Mouse (Mus musculus): ENCODE data around the gene B230307C23Rik. TPM values are rescaled to one million over a fixed set of nuclear protein-coding genes. Genes with fewer than 3 reads are reported as not detected.
"Not testable (repeated sequence)": the region's sequence is repeated elsewhere in the genome, so short reads cannot be mapped to it uniquely, and the experiment has no call there.

The B230307C23Rik gene
- polyA plus RNA-seq, 1 experiment from 2014 or later: 17.0 TPM

DNA sequence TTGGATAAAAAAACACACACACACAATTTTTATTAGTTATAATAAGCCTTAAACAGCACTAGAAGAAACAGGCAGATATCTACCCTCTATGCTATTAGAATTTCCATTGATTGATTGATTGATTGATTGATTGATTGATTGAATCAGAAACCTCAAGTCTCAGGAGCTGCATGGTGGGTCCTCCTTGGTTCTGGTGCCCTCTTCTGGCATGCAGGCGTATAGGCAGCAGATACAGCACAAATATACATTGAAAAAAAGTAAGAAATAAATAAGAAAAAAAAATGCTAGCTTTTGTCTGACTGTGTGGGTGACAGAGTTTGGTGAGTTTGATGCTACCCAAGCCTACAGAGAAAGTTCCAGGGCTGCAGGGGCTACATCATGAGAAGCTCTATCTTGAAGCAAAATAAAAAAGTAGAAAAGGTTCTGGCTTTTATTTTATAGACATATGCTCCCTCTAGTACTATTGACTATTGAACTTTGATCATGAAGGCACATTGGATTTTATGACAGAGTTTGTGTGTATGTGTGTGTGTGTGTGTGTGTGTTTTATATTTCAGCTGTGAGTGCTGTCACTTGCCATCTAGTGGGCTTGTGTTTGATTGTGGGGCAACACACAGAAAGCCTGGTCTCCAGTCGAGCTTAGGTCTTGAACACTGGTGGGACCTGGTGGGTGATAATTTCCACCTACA, 25.7 kb downstream of the B230307C23Rik start:
- no peaks in the 10 kb centered on the region for H3K27me3 ChIP-seq
- ATAC-seq (ENCODE audit: low read depth) (no peak), DNase-seq (no peak)
- no peak overlapping the region for H3K4me2 ChIP-seq
- H3K4me1 ChIP-seq (replicated peaks): no peaks in the 10 kb centered on the region
- peaks cover 25% of the 10 kb centered on the region for H3K36me3 ChIP-seq
- H3K27ac ChIP-seq: no peak overlapping the region
- no peak overlapping the region for H3K4me3 ChIP-seq (replicated peaks)
- WGBS (ENCODE audit: insufficient replicate concordance): 54% methylated on average over 2 of the region's 2 CpGs
- H3K9me3 ChIP-seq (replicated peaks): 0 out of 2 replicates have a peak, but pooled peaks cover 8% of the 10 kb centered on the region
- no peak overlapping the region for H3K9ac ChIP-seq

DNA sequence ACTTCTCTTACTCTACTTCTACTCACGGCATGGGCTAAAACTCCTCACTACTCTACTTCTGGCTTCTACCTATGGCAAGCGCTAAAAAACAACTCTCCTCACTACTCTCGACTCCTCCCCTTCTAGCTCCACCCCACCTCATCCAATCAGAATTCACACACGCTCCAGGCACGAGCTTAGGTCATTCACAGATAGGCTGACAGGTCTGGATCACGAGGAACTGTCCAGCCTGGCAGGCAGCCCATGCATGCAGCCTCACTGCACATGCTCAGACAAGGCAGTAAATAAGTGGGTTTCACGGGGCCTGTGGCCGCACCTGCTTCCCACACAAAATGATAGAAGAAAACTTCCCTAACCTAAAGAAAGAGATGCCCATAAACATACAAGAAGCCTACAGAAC, 29.1 kb downstream of the B230307C23Rik start:
- not testable (repeated sequence) for H3K27ac ChIP-seq; H3K36me3 ChIP-seq; H3K9me3 ChIP-seq (replicated peaks); H3K4me3 ChIP-seq (replicated peaks); ATAC-seq (ENCODE audit: low read depth); H3K4me2 ChIP-seq; H3K9ac ChIP-seq; H3K4me1 ChIP-seq (replicated peaks); H3K27me3 ChIP-seq; DNase-seq
- 76% methylated on average over 8 of the region's 8 CpGs for WGBS (ENCODE audit: insufficient replicate concordance)

- not testable (repeated sequence) for H3K27me3 ChIP-seq; H3K9ac ChIP-seq; DNase-seq; H3K4me3 ChIP-seq (replicated peaks); H3K9me3 ChIP-seq (replicated peaks); H3K36me3 ChIP-seq; ATAC-seq (ENCODE audit: low read depth); H3K4me2 ChIP-seq; H3K27ac ChIP-seq; H3K4me1 ChIP-seq (replicated peaks)
- 86% methylated on average over 2 of the region's 2 CpGs for WGBS (ENCODE audit: insufficient replicate concordance)
Observed at GRCm38 (mm10) chr16:98034971-98035370, 37.9 kb downstream of the B230307C23Rik start.

DNA sequence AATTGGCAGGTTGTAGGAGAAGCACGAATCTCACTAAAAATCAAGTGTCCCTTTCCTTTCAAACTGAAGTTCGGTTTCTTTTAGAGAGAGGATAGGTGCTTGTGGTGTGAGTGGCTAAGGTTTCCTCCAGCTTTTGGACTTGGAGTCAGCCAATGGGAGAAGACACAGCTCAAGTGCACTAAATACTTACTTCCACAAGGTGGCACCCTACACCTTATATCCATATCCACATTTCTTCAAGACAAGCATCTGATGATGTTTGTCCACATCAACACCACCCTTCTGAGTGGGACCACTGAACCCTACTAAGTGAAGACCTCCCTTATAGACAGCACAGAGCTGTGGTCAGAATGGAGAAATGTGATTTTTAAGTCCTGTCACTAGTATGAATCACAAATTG, 44.6 kb downstream of the B230307C23Rik start:
- Histone ChIP-seq H3K27me3 (no peaks in the 10 kb centered on the region), H3K4me1 (replicated peaks) (no peaks in the 10 kb centered on the region), H3K27ac (no peak overlapping the region), H3K4me2 (no peak overlapping the region), H3K9ac (no peak overlapping the region), H3K4me3 (replicated peaks) (no peak overlapping the region), H3K9me3 (replicated peaks) (no peaks in the 10 kb centered on the region), H3K36me3 (peaks cover 14% of the 10 kb centered on the region)
- DNase-seq (no peak), ATAC-seq (ENCODE audit: low read depth) (no peak)
- 66% methylated on average over 2 of the region's 2 CpGs for WGBS (ENCODE audit: insufficient replicate concordance)

DNA sequence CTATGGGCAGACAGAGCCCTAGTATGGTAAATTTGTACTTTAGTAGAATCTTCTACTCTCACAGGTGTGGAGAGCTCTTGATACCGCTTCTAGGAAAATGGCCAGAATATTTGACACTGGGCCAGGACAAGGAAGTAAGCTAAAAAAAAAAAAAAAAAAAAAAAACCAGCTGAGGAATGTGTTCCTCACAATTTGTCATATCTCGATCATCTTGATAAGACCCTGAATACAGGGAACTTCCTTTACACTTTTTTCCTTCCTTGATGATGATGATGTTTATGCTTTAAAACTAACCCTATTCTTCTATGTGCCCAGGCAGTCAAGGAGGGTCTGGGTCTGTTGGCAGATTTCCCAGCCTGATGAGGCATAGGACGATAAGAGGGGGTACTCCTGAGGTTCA, 82.3 kb downstream of the B230307C23Rik start:
- H3K27me3 ChIP-seq; H3K4me2 ChIP-seq; DNase-seq; H3K4me3 ChIP-seq (replicated peaks); ATAC-seq (ENCODE audit: low read depth); H3K27ac ChIP-seq; H3K9me3 ChIP-seq (replicated peaks); H3K9ac ChIP-seq: not testable (repeated sequence)
- Histone ChIP-seq H3K36me3 (peaks cover 23% of the 10 kb centered on the region), H3K4me1 (replicated peaks) (peaks cover 20% of the 10 kb centered on the region)
- WGBS (ENCODE audit: insufficient replicate concordance): 85% methylated on average over 3 of the region's 3 CpGs

DNA sequence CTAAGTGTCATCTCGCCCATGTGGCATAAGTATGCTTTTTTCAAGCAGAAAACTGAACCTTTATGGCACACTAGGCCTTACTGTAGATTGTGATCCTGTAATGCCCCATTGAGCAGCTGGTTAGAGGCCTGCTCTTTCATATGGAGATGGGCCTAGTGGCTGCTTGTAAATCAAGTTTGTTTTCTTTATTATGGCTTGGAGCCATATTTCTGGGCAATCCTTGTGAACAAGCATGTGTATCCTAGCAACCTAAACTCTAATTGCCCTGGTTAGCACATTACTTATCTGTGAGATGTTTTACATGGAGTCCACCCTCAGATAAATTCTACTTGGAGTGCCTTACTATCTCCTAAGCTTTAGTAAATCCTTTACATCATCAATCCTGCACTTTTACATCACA, 84.0 kb downstream of the B230307C23Rik start:
- not testable (repeated sequence) for ATAC-seq (ENCODE audit: low read depth); H3K9me3 ChIP-seq (replicated peaks); H3K27ac ChIP-seq; H3K27me3 ChIP-seq; DNase-seq
- Histone ChIP-seq H3K4me1 (replicated peaks) (peaks cover 20% of the 10 kb centered on the region), H3K4me2 (peak overlapping the region; percentile 78), H3K36me3 (peaks cover 13% of the 10 kb centered on the region; the same call in 1 of the 2 replicates), H3K4me3 (replicated peaks) (peak overlapping the region; percentile 74), H3K9ac (peak overlapping the region; percentile 84)
- 58% methylated on average over 1 of the region's 1 CpGs for WGBS (ENCODE audit: insufficient replicate concordance)

Other genes starting within 250 kb of the B230307C23Rik start
- 2.3 and 2.7 TPM in 2 replicates for gene Ripk4, start 233.5 kb upstream of the B230307C23Rik start, polyA plus RNA-seq (2015; fragmentation: Nextera tagmentation; extraction: Ambion mirVana)
- 2.9 and 3.0 TPM in 2 replicates for gene Prdm15, start 145.5 kb upstream of the B230307C23Rik start, polyA plus RNA-seq (2015; fragmentation: Nextera tagmentation; extraction: Ambion mirVana)
- 5.0 and 5.6 TPM in 2 replicates for gene C2cd2, start 34.7 kb upstream of the B230307C23Rik start, polyA plus RNA-seq (2015; fragmentation: Nextera tagmentation; extraction: Ambion mirVana)
- 3.3 TPM in 2 replicates for gene Zbtb21, start 34.7 kb upstream of the B230307C23Rik start, polyA plus RNA-seq (2015; fragmentation: Nextera tagmentation; extraction: Ambion mirVana)
- 10.3 and 13.2 TPM in 2 replicates for gene A630089N07Rik, start 85.1 kb downstream of the B230307C23Rik start, polyA plus RNA-seq (2015; fragmentation: Nextera tagmentation; extraction: Ambion mirVana)